In the genomic region with DNA sequence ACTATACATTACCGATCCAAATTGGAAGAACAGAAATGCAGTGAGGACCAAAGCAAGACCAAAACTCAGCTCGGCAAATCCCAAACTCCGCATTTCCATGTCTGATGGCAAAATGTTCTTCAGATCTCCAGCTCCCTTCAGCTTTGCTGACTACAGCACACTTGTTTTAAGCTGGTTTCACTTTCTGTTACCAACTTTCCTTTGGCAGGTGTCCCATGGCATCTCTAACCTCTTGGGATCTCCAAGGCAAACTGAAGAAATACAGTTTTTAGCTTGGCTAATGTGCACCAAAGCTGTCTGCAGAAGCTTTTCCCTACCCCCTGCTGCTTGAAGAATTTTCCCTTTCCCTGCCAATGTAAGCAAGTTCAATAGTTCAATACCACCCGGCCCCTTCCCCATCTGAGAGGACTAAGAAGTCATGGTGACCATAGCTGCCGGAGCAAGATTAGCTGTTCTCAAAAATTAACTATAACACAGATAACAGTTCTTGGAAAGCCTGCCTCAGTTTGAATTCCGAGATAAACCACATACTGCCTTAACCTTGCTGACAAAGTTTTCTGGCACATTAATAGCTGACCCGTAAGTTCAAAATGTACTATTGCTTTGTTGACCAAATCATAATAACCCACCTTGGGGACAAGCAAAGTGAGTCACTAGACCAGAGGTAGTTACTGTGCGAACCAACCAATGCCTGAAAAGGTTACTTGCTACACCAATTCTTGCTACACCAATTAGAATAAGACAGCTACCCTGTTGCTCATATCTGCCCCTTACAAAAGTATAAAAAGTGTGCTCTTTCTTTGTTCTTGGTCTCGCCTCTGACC, we compare ENCODE assay signal across 12 mouse cellular contexts. TPM values are rescaled to one million over a fixed set of nuclear protein-coding genes. Genes with fewer than 3 reads are reported as not detected.
DNase-seq lines count a peak whose midpoint lies in the region; ATAC-seq and TF ChIP-seq lines count a peak whose summit lies in the region.
"Had no signal": no experiment of that assay in that cellular context is flagged by ENCODE, and none has a peak within 500 bp of the region (broad histone marks: within the 10 kb centered on the region; RNA-seq: fewer than 3 reads in every experiment).

No protein-coding gene starts in this region.

- H3K27me3 ChIP-seq in testis, adult 2 months (ENCODE audit: control insufficient read depth, insufficient read depth, low read length), result no peaks in the 10 kb centered on the region
- H3K27me3 ChIP-seq in stomach, postnatal 0 days (ENCODE audit: control insufficient read depth, insufficient read depth, low read length), result no peaks in the 10 kb centered on the region
- H3K27me3 ChIP-seq: forebrain, embryonic 13.5 days; hindbrain, embryonic 13.5 days had no signal

- H3K36me3 ChIP-seq in testis, adult 2 months (ENCODE audit: control insufficient read depth, insufficient read depth, low read length), result no peaks in the 10 kb centered on the region
- H3K36me3 ChIP-seq in stomach, postnatal 0 days (ENCODE audit: control insufficient read depth, insufficient read depth, low read length), result no peaks in the 10 kb centered on the region
- H3K36me3 ChIP-seq: hindbrain, embryonic 13.5 days had no signal

- TF ChIP-seq POLR2A in testis, adult 2 months (IDR thresholded peaks at IDR 0.05; ENCODE audit: control insufficient read depth, low read depth, low read length), result no peak

- H3K4me2 ChIP-seq in stomach, postnatal 0 days (replicated peaks; ENCODE audit: low read depth), result no peak overlapping the region
- H3K4me2 ChIP-seq: forebrain, embryonic 13.5 days; hindbrain, embryonic 13.5 days had no signal

- peak overlapping the region; percentile 68 for H3K4me3 ChIP-seq in testis, adult 2 months (ENCODE audit: control insufficient read depth, low read depth, low read length)
- H3K4me3 ChIP-seq in stomach, postnatal 0 days (ENCODE audit: low read depth, low read length), result no peak overlapping the region
- H3K4me3 ChIP-seq: forebrain, embryonic 13.5 days; hindbrain, embryonic 13.5 days had no signal

- ATAC-seq in stomach, postnatal 0 days (ENCODE audit: low FRiP score, low TSS enrichment), result peak; percentile 57; the same call in 1 of the 2 replicates
- ATAC-seq: forebrain, embryonic 13.5 days had no signal

- peak overlapping the region; percentile 31; the same call in 1 of the 2 replicates for H3K27ac ChIP-seq in testis, adult 2 months (ENCODE audit: control insufficient read depth, insufficient read depth, low read depth, low read length)
- peak overlapping the region; percentile 35; the same call in 1 of the 2 replicates for H3K27ac ChIP-seq in stomach, postnatal 0 days (replicated peaks)
- H3K27ac ChIP-seq: forebrain, embryonic 13.5 days; hindbrain, embryonic 13.5 days had no signal

- H3K4me1 ChIP-seq in testis, adult 2 months (ENCODE audit: control insufficient read depth, insufficient read depth, low read length), result no peaks in the 10 kb centered on the region; the same call in 1 of the 2 replicates
- H3K4me1 ChIP-seq in stomach, postnatal 0 days (replicated peaks; ENCODE audit: control insufficient read depth, insufficient read depth), result no peaks in the 10 kb centered on the region
- H3K4me1 ChIP-seq: forebrain, embryonic 13.5 days; hindbrain, embryonic 13.5 days had no signal

- peak; percentile 92 for DNase-seq in heart, adult 11 months
- DNase-seq in heart, postnatal 4 days, result no peak
- DNase-seq in testis, postnatal 14 days (ENCODE audit: low spot score), result no peak
- DNase-seq in kidney, postnatal 36 days, result peak; percentile 43 to 48
- DNase-seq in stomach, postnatal 0 days (ENCODE audit: low spot score), result peak; percentile 37
- DNase-seq in cerebellum, adult 9-10 months, result no peak
- no peak for DNase-seq in B cell, adult 2 months
- DNase-seq: cerebellum, postnatal 25 days; thymus, postnatal 14 days had no signal

- no peaks in the 10 kb centered on the region for H3K9me3 ChIP-seq in stomach, postnatal 0 days (ENCODE audit: control insufficient read depth, low read length)
- H3K9me3 ChIP-seq: forebrain, embryonic 13.5 days; hindbrain, embryonic 13.5 days had no signal

- no peak overlapping the region for H3K9ac ChIP-seq in stomach, postnatal 0 days (ENCODE audit: low read length)
- H3K9ac ChIP-seq: forebrain, embryonic 13.5 days; hindbrain, embryonic 13.5 days had no signal

- WGBS in stomach, postnatal 0 days, result 76% methylated on average over 9 of the region's 9 CpGs

- no peak for TF ChIP-seq CTCF in testis, adult 2 months (IDR thresholded peaks at IDR 0.05; ENCODE audit: control insufficient read depth, insufficient read depth, insufficient replicate concordance, low read depth, low read length)
- no peak for TF ChIP-seq CTCF in stomach, postnatal 0 days (IDR thresholded peaks at IDR 0.05; ENCODE audit: low read depth)

- TF ChIP-seq EP300 in stomach, postnatal 0 days (optimal IDR thresholded peaks at IDR 0.05), result no peak

RNA-seq across cellular contexts. Expression of gene Rapsn, which starts 7.8 kb away (rescaled TPM):
- 10 to 100 TPM; 19.3 to 23.3 TPM for total RNA-seq in heart, postnatal 4 days (2021)
- 6.7 and 7.1 TPM in 2 replicates for polyA plus RNA-seq in testis, adult 2 months (2012; rRNA removed)
- 1.3 and 1.8 TPM in 2 replicates for polyA plus RNA-seq in stomach, postnatal 0 days (2015; fragmentation: Nextera tagmentation; extraction: Ambion mirVana)

RNA-seq across cellular contexts. Expression of gene Psmc3, which starts 26.2 kb away (rescaled TPM):
- 100 to 1,000 TPM; 240 to 248 TPM for total RNA-seq in heart, postnatal 4 days (2021)
- 435 and 494 TPM in 2 replicates for polyA plus RNA-seq in testis, adult 2 months (2012; rRNA removed)
- polyA plus RNA-seq in stomach, postnatal 0 days (2015; fragmentation: Nextera tagmentation; extraction: Ambion mirVana), result 203 and 211 TPM in 2 replicates

RNA-seq across cellular contexts. Expression of gene Slc39a13, which starts 42.6 kb away (rescaled TPM):
- 10 to 100 TPM; 32.6 to 36.8 TPM for total RNA-seq in heart, postnatal 4 days (2021)
- 65.7 and 67.9 TPM in 2 replicates for polyA plus RNA-seq in testis, adult 2 months (2012; rRNA removed)
- polyA plus RNA-seq in stomach, postnatal 0 days (2015; fragmentation: Nextera tagmentation; extraction: Ambion mirVana), result 19.1 and 19.4 TPM in 2 replicates

RNA-seq across cellular contexts. Expression of gene Spi1, which starts 54.6 kb away (rescaled TPM):
- total RNA-seq in heart, postnatal 4 days (2021), result 1 to 10 TPM; 2.7 to 3.5 TPM
- polyA plus RNA-seq in testis, adult 2 months (2012; rRNA removed), result 2.5 and 2.9 TPM in 2 replicates
- polyA plus RNA-seq in stomach, postnatal 0 days (2015; fragmentation: Nextera tagmentation; extraction: Ambion mirVana), result 6.4 and 7.0 TPM in 2 replicates

Comparison
In these comparisons a context has a peak if more than half of its experiments do, and no peak if none do; other contexts are left out.
1. DNase-seq: peak in heart, adult 11 months (single experiment), kidney, postnatal 36 days (2 of 2) and stomach, postnatal 0 days (single experiment); none in heart, postnatal 4 days (single experiment), testis, postnatal 14 days (single experiment), cerebellum, adult 9-10 months (single experiment) and B cell, adult 2 months (0 of 2).